Mouse (Mus musculus): Measurements from ENCODE around the gene Zrsr1.

GRCm38 (mm10) chr11:23020841-23021240 is 49.0 kb downstream of the Zrsr1 start:
- no peak for TF ChIP-seq CTCF (IDR thresholded peaks at IDR 0.05)
- no peak for TF ChIP-seq POLR2A (IDR thresholded peaks at IDR 0.05; ENCODE audit: insufficient read depth, low read depth, low read length)
- TF ChIP-seq EP300 (IDR thresholded peaks at IDR 0.05; ENCODE audit: insufficient read depth, low read depth, low read length): no peak
